Mouse (Mus musculus): Measurements from ENCODE around the gene Kmt5c. TPM values are rescaled to one million over a fixed set of nuclear protein-coding genes. Genes with fewer than 3 reads are reported as not detected.

Gene Kmt5c
- polyA plus RNA-seq, 1 experiment from 2014 or later = 31.9 TPM

GRCm38 (mm10) chr7:4771202-4771601 lies 31.3 kb downstream of the Kmt5c start, which contains the start of gene Fam71e2:
TSS of gene Fam71e2 (minus strand) at chr7:4771302.
- no peak for ATAC-seq

GRCm38 (mm10) chr7:4776131-4776530 lies 36.2 kb downstream of the Kmt5c start:
- TF ChIP-seq CTCF (IDR thresholded peaks at IDR 0.05) (no peak), EP300 (IDR thresholded peaks at IDR 0.05) (no peak)
- no peak for ATAC-seq
- H3K27ac ChIP-seq (ENCODE audit: low read length) = no peak overlapping the region
- H3K4me1 ChIP-seq (ENCODE audit: insufficient read depth, low read depth, low read length) = 0 out of 2 replicates have a peak, but pooled peaks cover under 1% of the 10 kb centered on the region
- no peak overlapping the region for H3K4me3 ChIP-seq (ENCODE audit: low read depth, low read length)
- H3K27me3 ChIP-seq (replicated peaks; ENCODE audit: insufficient read depth, low read length) = peaks cover 13% of the 10 kb centered on the region
- no peak overlapping the region for H3K9ac ChIP-seq (replicated peaks; ENCODE audit: low read depth)
- no peak overlapping the region for H3K4me2 ChIP-seq (replicated peaks; ENCODE audit: low read depth, low read length)
- no peak for DNase-seq (ENCODE audit: low spot score)
- H3K9me3 ChIP-seq (ENCODE audit: low read length) = no peaks in the 10 kb centered on the region
- 50% methylated on average over 10 of the region's 10 CpGs for WGBS
- no peaks in the 10 kb centered on the region for H3K36me3 ChIP-seq (ENCODE audit: insufficient read depth, low read length)

More at GRCm38 (mm10) chr7:4771202-4771601, 31.3 kb downstream of the Kmt5c start, which contains the start of gene Fam71e2:
- Histone ChIP-seq H3K4me2 (replicated peaks; ENCODE audit: low read depth, low read length) (no peak within 1 kb of the TSS), H3K4me1 (ENCODE audit: insufficient read depth, low read depth, low read length) (no peaks in the 10 kb centered on the region), H3K27ac (ENCODE audit: low read length) (no peak within 1 kb of the TSS), H3K9ac (replicated peaks; ENCODE audit: low read depth) (no peak within 1 kb of the TSS), H3K4me3 (ENCODE audit: low read depth, low read length) (no peak within 1 kb of the TSS), H3K36me3 (ENCODE audit: insufficient read depth, low read length) (no peaks in the 10 kb centered on the region), H3K9me3 (ENCODE audit: low read length) (no peaks in the 10 kb centered on the region), H3K27me3 (replicated peaks; ENCODE audit: insufficient read depth, low read length) (peaks cover under 1% of the 10 kb centered on the region; the same call in 1 of the 2 replicates)
- 75% methylated on average over 3 of the region's 5 CpGs for WGBS
- DNase-seq (ENCODE audit: low spot score) = no peak
- TF ChIP-seq CTCF (IDR thresholded peaks at IDR 0.05) (no peak), EP300 (IDR thresholded peaks at IDR 0.05) (no peak)

- peaks cover 13% of the 10 kb centered on the region for H3K27me3 ChIP-seq (replicated peaks; ENCODE audit: insufficient read depth, low read length)
- TF ChIP-seq EP300 (IDR thresholded peaks at IDR 0.05) = no peak
- H3K4me1 ChIP-seq (ENCODE audit: insufficient read depth, low read depth, low read length) = 0 out of 2 replicates have a peak, but pooled peaks cover 4% of the 10 kb centered on the region
- H3K4me2 ChIP-seq (replicated peaks; ENCODE audit: low read depth, low read length) = peak overlapping the region; percentile 68
- no peak overlapping the region for H3K27ac ChIP-seq (ENCODE audit: low read length)
- 0 out of 2 replicates have a peak overlapping the region, but pooled peaks have one; percentile 12 for H3K9ac ChIP-seq (replicated peaks; ENCODE audit: low read depth)
- no peaks in the 10 kb centered on the region for H3K9me3 ChIP-seq (ENCODE audit: low read length)
- no peak for DNase-seq (ENCODE audit: low spot score)
- ATAC-seq = peak; percentile 80
- peak overlapping the region; percentile 35 for H3K4me3 ChIP-seq (ENCODE audit: low read depth, low read length)
- H3K36me3 ChIP-seq (ENCODE audit: insufficient read depth, low read length) = no peaks in the 10 kb centered on the region
- WGBS = 1% methylated on average over 30 of the region's 56 CpGs
Observed at GRCm38 (mm10) chr7:4776861-4777830, 37.2 kb downstream of the Kmt5c start.

- Histone ChIP-seq H3K9me3 (ENCODE audit: low read length) (no peaks in the 10 kb centered on the region), H3K27ac (ENCODE audit: low read length) (no peak overlapping the region), H3K4me3 (ENCODE audit: low read depth, low read length) (no peak overlapping the region), H3K4me1 (ENCODE audit: insufficient read depth, low read depth, low read length) (0 out of 2 replicates have a peak, but pooled peaks cover 4% of the 10 kb centered on the region), H3K36me3 (ENCODE audit: insufficient read depth, low read length) (no peaks in the 10 kb centered on the region), H3K9ac (replicated peaks; ENCODE audit: low read depth) (no peak overlapping the region), H3K4me2 (replicated peaks; ENCODE audit: low read depth, low read length) (no peak overlapping the region), H3K27me3 (replicated peaks; ENCODE audit: insufficient read depth, low read length) (peaks cover 13% of the 10 kb centered on the region)
- 11% methylated on average over 17 of the region's 20 CpGs for WGBS
- no peak for ATAC-seq
- no peak for TF ChIP-seq CTCF (IDR thresholded peaks at IDR 0.05)
- TF ChIP-seq EP300 (IDR thresholded peaks at IDR 0.05) = no peak
- DNase-seq (ENCODE audit: low spot score) = no peak
Observed at GRCm38 (mm10) chr7:4777851-4778637, 38.1 kb downstream of the Kmt5c start.

GRCm38 (mm10) chr7:4779921-4780320 lies 40.0 kb downstream of the Kmt5c start:
- DNase-seq (ENCODE audit: low spot score) = no peak
- no peaks in the 10 kb centered on the region for H3K36me3 ChIP-seq (ENCODE audit: insufficient read depth, low read length)
- H3K27me3 ChIP-seq (replicated peaks; ENCODE audit: insufficient read depth, low read length) = peaks cover 13% of the 10 kb centered on the region
- WGBS = 25% methylated on average over 5 of the region's 5 CpGs
- 0 out of 2 replicates have a peak, but pooled peaks cover 4% of the 10 kb centered on the region for H3K4me1 ChIP-seq (ENCODE audit: insufficient read depth, low read depth, low read length)
- no peak overlapping the region for H3K4me3 ChIP-seq (ENCODE audit: low read depth, low read length)
- no peak overlapping the region for H3K4me2 ChIP-seq (replicated peaks; ENCODE audit: low read depth, low read length)
- TF ChIP-seq EP300 (IDR thresholded peaks at IDR 0.05) (no peak), CTCF (IDR thresholded peaks at IDR 0.05) (no peak)
- no peak overlapping the region for H3K9ac ChIP-seq (replicated peaks; ENCODE audit: low read depth)
- no peak overlapping the region for H3K27ac ChIP-seq (ENCODE audit: low read length)
- no peaks in the 10 kb centered on the region for H3K9me3 ChIP-seq (ENCODE audit: low read length)
- ATAC-seq = no peak

- WGBS = 30% methylated on average over 3 of the region's 3 CpGs
- Histone ChIP-seq H3K27ac (ENCODE audit: low read length) (no peak overlapping the region), H3K36me3 (ENCODE audit: insufficient read depth, low read length) (no peaks in the 10 kb centered on the region), H3K27me3 (replicated peaks; ENCODE audit: insufficient read depth, low read length) (peaks cover 3% of the 10 kb centered on the region), H3K4me2 (replicated peaks; ENCODE audit: low read depth, low read length) (no peak overlapping the region), H3K9ac (replicated peaks; ENCODE audit: low read depth) (no peak overlapping the region), H3K4me3 (ENCODE audit: low read depth, low read length) (no peak overlapping the region), H3K9me3 (ENCODE audit: low read length) (no peaks in the 10 kb centered on the region), H3K4me1 (ENCODE audit: insufficient read depth, low read depth, low read length) (0 out of 2 replicates have a peak, but pooled peaks cover 4% of the 10 kb centered on the region)
- DNase-seq (ENCODE audit: low spot score) (no peak), ATAC-seq (no peak)
- TF ChIP-seq EP300 (IDR thresholded peaks at IDR 0.05) (no peak), CTCF (IDR thresholded peaks at IDR 0.05) (no peak)
Observed at GRCm38 (mm10) chr7:4782130-4782529, 42.2 kb downstream of the Kmt5c start.
